Mouse (Mus musculus) forebrain, embryonic 15.5 days (tissue): ENCODE measurements around the gene Gpx2. TPM values are rescaled to one million over a fixed set of nuclear protein-coding genes. Genes with fewer than 3 reads are reported as not detected.

Experiments used
- ATAC-seq: fragments of 200-750 bp; cut with Nextera tagmentation; replicated peaks from 2 replicates; pipeline ENCODE4 v1.8.0; 2017; ENCODE audit warnings: mild to moderate bottlenecking, moderate TSS enrichment, moderate library complexity
- H3K27ac ChIP-seq: fragments of 300-500 bp; sonication (generic); replicated peaks from 2 replicates; pipeline ENCODE4 v1.5.1; 2015; ENCODE audit warnings: mild to moderate bottlenecking, inconsistent platforms
- H3K27me3 ChIP-seq: fragments of 300-500 bp; sonication (generic); 2 replicates; pipeline ENCODE4 v1.6.1; 2015; ENCODE audit warnings: inconsistent platforms
- H3K36me3 ChIP-seq: fragments of 300-500 bp; sonication (generic); 2 replicates; pipeline ENCODE4 v1.6.1; 2015; ENCODE audit warnings: mild to moderate bottlenecking, inconsistent platforms
- H3K4me1 ChIP-seq: fragments of 300-500 bp; sonication (generic); 2 replicates; pipeline ENCODE4 v1.6.1; 2015; ENCODE audit warnings: inconsistent platforms
- H3K4me2 ChIP-seq: fragments of 300-500 bp; sonication (generic); replicated peaks from 2 replicates; pipeline ENCODE4 v1.6.1; 2015; ENCODE audit warnings: mild to moderate bottlenecking, inconsistent platforms
- H3K4me3 ChIP-seq: fragments of 300-500 bp; sonication (generic); 2 replicates; pipeline ENCODE4 v1.5.1; 2015; ENCODE audit warnings: mild to moderate bottlenecking, inconsistent platforms
- H3K9ac ChIP-seq: fragments of 300-500 bp; sonication (generic); replicated peaks from 2 replicates; pipeline ENCODE4 v1.6.1; 2015; ENCODE audit warnings: mild to moderate bottlenecking, inconsistent platforms
- H3K9me3 ChIP-seq: fragments of 300-500 bp; sonication (generic); 2 replicates; pipeline ENCODE4 v1.6.1; 2016; ENCODE audit warnings: inconsistent platforms
- WGBS: fragments of 180-500 bp; shearing (Covaris S2); methylation state at CpG from one replicate; pipeline ENCODE4 v1.1.7; 2015; ENCODE audit warnings: mixed read lengths; 5-methylcytosine and 5-hydroxymethylcytosine counted together
- polyA plus RNA-seq: library from polyadenylated mRNA; unstranded; fragments of >200 nt; fragmentation: Nextera tagmentation; extraction: Ambion mirVana; gene quantifications from 2 replicates; pipeline ENCODE4 v1.2.1, GENCODE M21; 2015

Gene Gpx2
- polyA plus RNA-seq, 1 experiment from 2014 or later: not detected

- ATAC-seq: no peak
- Histone ChIP-seq H3K9ac (no peak overlapping the region), H3K4me2 (no peak overlapping the region), H3K27me3 (peaks cover 9% of the 10 kb centered on the region; the same call in 1 of the 2 replicates), H3K36me3 (no peaks in the 10 kb centered on the region), H3K4me1 (peaks cover 24% of the 10 kb centered on the region), H3K27ac (no peak overlapping the region), H3K4me3 (no peak overlapping the region), H3K9me3 (no peaks in the 10 kb centered on the region)
- WGBS: 39% methylated on average over 6 of the region's 6 CpGs
These were observed 24.5 kb upstream of the Gpx2 start for GRCm38 (mm10) chr12:76819816-76820215.

- Histone ChIP-seq H3K36me3 (no peaks in the 10 kb centered on the region), H3K4me2 (no peak overlapping the region), H3K9me3 (no peaks in the 10 kb centered on the region), H3K4me3 (no peak overlapping the region), H3K4me1 (peaks cover 24% of the 10 kb centered on the region), H3K27ac (no peak overlapping the region), H3K9ac (no peak overlapping the region), H3K27me3 (peaks cover 9% of the 10 kb centered on the region; the same call in 1 of the 2 replicates)
- no peak for ATAC-seq
- 86% methylated on average over 9 of the region's 9 CpGs for WGBS
These were observed 23.6 kb upstream of the Gpx2 start for GRCm38 (mm10) chr12:76818908-76819307.

DNA sequence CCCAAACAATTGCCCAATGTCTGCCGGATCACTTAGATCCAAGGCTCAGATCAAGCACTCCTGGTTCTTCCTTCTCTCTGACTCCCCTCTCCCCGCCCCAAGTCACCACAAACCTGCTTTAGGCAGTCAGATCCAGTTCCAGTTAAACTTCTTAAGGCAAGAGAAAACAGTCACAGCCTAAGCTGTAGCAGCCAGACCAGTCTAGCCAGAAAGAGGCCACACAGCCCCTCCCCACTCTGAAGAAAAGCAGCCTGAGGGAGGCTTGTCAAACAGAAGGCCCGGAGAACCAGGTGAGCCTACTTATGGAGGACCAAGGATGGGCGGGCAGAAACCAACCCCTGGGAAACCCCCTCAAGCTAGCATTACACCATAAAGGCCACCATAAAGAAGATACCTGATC is 22.8 kb upstream of the Gpx2 start:
- peaks cover 24% of the 10 kb centered on the region for H3K4me1 ChIP-seq

GRCm38 (mm10) chr12:76817176-76817575 is 21.8 kb upstream of the Gpx2 start:
- no peaks in the 10 kb centered on the region for H3K36me3 ChIP-seq
- H3K27me3 ChIP-seq: peaks cover 9% of the 10 kb centered on the region; the same call in 1 of the 2 replicates
- H3K27ac ChIP-seq: no peak overlapping the region
- H3K4me1 ChIP-seq: peaks cover 19% of the 10 kb centered on the region
- H3K9me3 ChIP-seq: no peaks in the 10 kb centered on the region
- no peak overlapping the region for H3K9ac ChIP-seq
- no peak overlapping the region for H3K4me2 ChIP-seq
- no peak overlapping the region for H3K4me3 ChIP-seq
- no peak for ATAC-seq
- WGBS: 53% methylated on average over 4 of the region's 4 CpGs

More for the DNA sequence above, 22.8 kb upstream of the Gpx2 start:
- ATAC-seq: no peak
- Histone ChIP-seq H3K4me2 (no peak overlapping the region), H3K36me3 (no peaks in the 10 kb centered on the region), H3K9ac (no peak overlapping the region), H3K27me3 (peaks cover 9% of the 10 kb centered on the region; the same call in 1 of the 2 replicates), H3K27ac (no peak overlapping the region), H3K9me3 (no peaks in the 10 kb centered on the region), H3K4me3 (no peak overlapping the region)
- 61% methylated on average over 4 of the region's 4 CpGs for WGBS

DNA sequence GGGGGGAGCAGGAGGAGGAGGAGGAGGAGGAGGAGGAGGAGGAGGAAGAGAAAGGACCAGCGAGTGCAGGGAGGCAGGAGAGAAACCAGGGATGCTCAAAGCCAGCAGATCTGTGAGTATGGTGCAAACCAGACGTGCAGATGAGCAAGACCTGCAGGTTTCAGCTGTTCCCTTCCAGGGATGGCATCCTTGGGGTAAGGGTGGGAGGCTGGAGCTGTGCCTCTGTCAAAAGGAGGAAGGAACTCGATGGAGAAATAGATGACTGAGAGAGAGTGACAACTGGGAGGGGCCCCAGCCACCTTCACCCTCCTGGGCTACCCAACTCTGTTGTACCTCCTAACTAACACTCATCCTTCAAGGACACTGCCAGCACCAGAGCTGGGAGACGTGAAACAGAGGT is 21.4 kb upstream of the Gpx2 start:
- no peak overlapping the region for H3K27ac ChIP-seq
- H3K4me2 ChIP-seq: no peak overlapping the region
- peaks cover 16% of the 10 kb centered on the region for H3K4me1 ChIP-seq
- H3K4me3 ChIP-seq: no peak overlapping the region
- ATAC-seq: no peak
- H3K36me3 ChIP-seq: no peaks in the 10 kb centered on the region
- H3K27me3 ChIP-seq: peaks cover 9% of the 10 kb centered on the region; the same call in 1 of the 2 replicates
- 69% methylated on average over 4 of the region's 4 CpGs for WGBS
- no peaks in the 10 kb centered on the region for H3K9me3 ChIP-seq
- no peak overlapping the region for H3K9ac ChIP-seq

DNA sequence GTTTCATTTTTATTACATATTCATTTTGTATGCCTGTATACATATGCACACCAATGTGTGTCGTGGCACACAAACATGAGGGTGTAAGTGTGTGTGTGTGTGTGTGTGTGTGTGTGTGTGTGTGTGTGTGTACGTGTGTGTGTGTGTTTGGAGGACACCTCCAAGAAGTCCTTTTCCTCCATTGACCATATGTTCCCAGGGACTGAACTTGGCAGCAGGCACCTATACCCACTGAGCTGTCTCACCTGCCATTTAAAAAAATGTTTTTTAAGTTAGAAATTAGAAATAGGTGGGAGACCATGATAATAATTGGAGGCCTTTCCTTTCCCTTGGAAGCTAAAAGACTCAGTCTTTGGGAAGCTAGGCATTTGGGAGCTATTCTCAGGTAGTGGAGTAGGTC is 18.8 kb upstream of the Gpx2 start:
- H3K27me3 ChIP-seq: no peaks in the 10 kb centered on the region
- H3K27ac ChIP-seq: no peak overlapping the region
- H3K36me3 ChIP-seq: no peaks in the 10 kb centered on the region
- H3K9ac ChIP-seq: no peak overlapping the region
- H3K9me3 ChIP-seq: no peaks in the 10 kb centered on the region
- 81% methylated on average over 2 of the region's 2 CpGs for WGBS
- H3K4me1 ChIP-seq: no peaks in the 10 kb centered on the region
- H3K4me3 ChIP-seq: no peak overlapping the region
- ATAC-seq: no peak
- H3K4me2 ChIP-seq: no peak overlapping the region

DNA sequence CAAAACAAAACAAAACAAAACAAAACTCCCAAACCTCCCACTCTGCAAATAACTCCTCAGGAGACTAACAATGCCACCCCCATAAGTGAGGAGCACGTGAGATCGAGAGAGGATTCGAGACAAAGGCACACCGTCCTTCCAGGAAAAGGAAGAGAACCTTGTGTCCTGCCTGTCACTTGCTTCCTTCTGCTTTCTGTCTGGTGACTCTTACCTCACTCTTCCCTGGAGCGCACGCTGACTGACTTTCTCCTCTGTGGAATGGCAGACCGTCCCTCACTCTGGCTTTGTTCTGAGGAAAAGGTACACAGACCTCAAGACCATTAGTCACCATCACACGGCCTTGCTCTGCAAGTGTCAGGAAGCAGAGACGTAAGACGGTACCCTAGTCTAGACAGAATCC is 18.2 kb upstream of the Gpx2 start:
- H3K4me1 ChIP-seq: no peaks in the 10 kb centered on the region
- H3K9me3 ChIP-seq: no peaks in the 10 kb centered on the region
- H3K4me3 ChIP-seq: no peak overlapping the region
- no peak overlapping the region for H3K27ac ChIP-seq
- no peak for ATAC-seq
- H3K9ac ChIP-seq: no peak overlapping the region
- H3K27me3 ChIP-seq: no peaks in the 10 kb centered on the region
- no peak overlapping the region for H3K4me2 ChIP-seq
- 86% methylated on average over 10 of the region's 10 CpGs for WGBS
- no peaks in the 10 kb centered on the region for H3K36me3 ChIP-seq

- WGBS: 87% methylated on average over 4 of the region's 4 CpGs
- Histone ChIP-seq H3K4me2 (no peak overlapping the region), H3K4me3 (no peak overlapping the region), H3K9me3 (no peaks in the 10 kb centered on the region), H3K27ac (no peak overlapping the region), H3K27me3 (no peaks in the 10 kb centered on the region), H3K36me3 (no peaks in the 10 kb centered on the region), H3K4me1 (no peaks in the 10 kb centered on the region), H3K9ac (no peak overlapping the region)
- ATAC-seq: no peak
These were observed 15.7 kb upstream of the Gpx2 start for GRCm38 (mm10) chr12:76811006-76811405.

DNA sequence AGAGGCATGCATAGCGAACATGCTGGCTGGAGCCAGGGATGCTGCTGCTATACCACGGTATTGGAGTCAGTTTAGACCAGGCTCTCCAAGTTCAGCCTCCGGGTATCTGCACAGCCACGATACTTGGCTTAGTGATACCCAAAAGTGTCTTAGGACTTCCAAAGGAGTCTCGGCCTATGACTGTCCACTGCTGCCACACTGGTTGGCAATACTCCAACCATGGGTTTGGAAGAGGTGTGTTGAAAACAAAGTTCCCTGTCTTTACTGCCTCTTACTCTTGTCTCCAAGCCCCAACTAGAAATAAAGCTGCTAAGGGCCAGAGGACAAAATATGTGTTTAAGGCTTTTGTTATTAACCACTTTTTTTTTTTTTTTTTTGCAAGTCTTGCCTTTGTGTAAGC is 15.1 kb upstream of the Gpx2 start:
- H3K4me2 ChIP-seq: no peak overlapping the region
- no peak overlapping the region for H3K9ac ChIP-seq
- no peak overlapping the region for H3K27ac ChIP-seq
- no peak overlapping the region for H3K4me3 ChIP-seq
- WGBS: 89% methylated on average over 5 of the region's 5 CpGs
- no peak for ATAC-seq
- H3K4me1 ChIP-seq: no peaks in the 10 kb centered on the region
- H3K9me3 ChIP-seq: no peaks in the 10 kb centered on the region
- H3K27me3 ChIP-seq: no peaks in the 10 kb centered on the region
- no peaks in the 10 kb centered on the region for H3K36me3 ChIP-seq

- Histone ChIP-seq H3K4me1 (no peaks in the 10 kb centered on the region), H3K27ac (no peak overlapping the region), H3K9me3 (no peaks in the 10 kb centered on the region), H3K27me3 (no peaks in the 10 kb centered on the region), H3K4me2 (no peak overlapping the region), H3K4me3 (no peak overlapping the region), H3K9ac (no peak overlapping the region), H3K36me3 (no peaks in the 10 kb centered on the region)
- no peak for ATAC-seq
- 86% methylated on average over 10 of the region's 10 CpGs for WGBS
These were observed 12.4 kb upstream of the Gpx2 start for GRCm38 (mm10) chr12:76807796-76808195.

DNA sequence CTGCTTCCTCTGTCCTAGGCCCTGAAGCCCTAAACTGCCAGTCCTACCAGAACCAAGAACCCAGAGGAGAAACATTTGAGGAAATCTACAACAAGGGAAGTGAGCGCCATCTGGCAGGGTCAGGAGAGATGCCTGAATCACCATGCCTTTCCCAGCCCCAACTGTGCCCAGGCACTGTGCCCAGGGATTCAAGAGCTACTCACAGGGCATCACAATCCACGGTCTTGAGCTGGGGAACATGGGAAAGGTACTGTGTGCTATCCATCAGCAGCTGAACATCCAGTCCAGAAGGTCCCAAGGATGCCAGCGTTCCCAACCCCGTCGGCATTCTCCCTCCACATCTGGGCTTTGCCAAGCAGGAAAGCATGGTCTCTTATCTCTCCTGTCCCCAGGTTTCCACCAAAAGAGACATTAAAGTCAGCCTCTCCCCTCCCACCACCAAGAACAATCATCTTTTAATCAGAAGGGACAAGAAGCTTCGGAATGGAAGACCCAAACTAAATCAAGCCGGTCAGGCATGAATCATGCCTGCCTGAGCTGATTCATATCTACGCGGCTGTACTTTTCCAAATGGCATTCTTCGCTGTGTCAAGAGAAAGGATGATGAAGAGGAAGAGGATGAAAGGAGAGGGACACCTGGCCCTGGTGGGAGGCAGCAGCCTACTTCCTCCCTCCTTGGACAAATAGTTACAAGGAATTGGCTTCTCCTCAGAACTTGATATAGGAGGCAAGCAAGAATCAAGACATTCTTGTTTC is 9.9 kb upstream of the Gpx2 start:
- Histone ChIP-seq H3K27me3 (no peaks in the 10 kb centered on the region), H3K27ac (no peak overlapping the region), H3K36me3 (no peaks in the 10 kb centered on the region), H3K4me2 (no peak overlapping the region), H3K9me3 (no peaks in the 10 kb centered on the region), H3K4me3 (no peak overlapping the region), H3K9ac (no peak overlapping the region), H3K4me1 (no peaks in the 10 kb centered on the region)
- 89% methylated on average over 10 of the region's 10 CpGs for WGBS
- ATAC-seq: no peak

- Histone ChIP-seq H3K4me1 (no peaks in the 10 kb centered on the region), H3K4me2 (no peak overlapping the region), H3K27ac (no peak overlapping the region), H3K4me3 (no peak overlapping the region), H3K9ac (no peak overlapping the region), H3K27me3 (no peaks in the 10 kb centered on the region), H3K36me3 (no peaks in the 10 kb centered on the region), H3K9me3 (no peaks in the 10 kb centered on the region)
- 61% methylated on average over 7 of the region's 7 CpGs for WGBS
- peak; percentile 4; the same call in 1 of the 2 replicates for ATAC-seq
These were observed 8.4 kb upstream of the Gpx2 start for GRCm38 (mm10) chr12:76803700-76804252.

GRCm38 (mm10) chr12:76803028-76803427 is 7.7 kb upstream of the Gpx2 start:
- WGBS: 90% methylated on average over 10 of the region's 10 CpGs
- Histone ChIP-seq H3K4me3 (no peak overlapping the region), H3K4me2 (no peak overlapping the region), H3K27ac (no peak overlapping the region), H3K9me3 (no peaks in the 10 kb centered on the region), H3K27me3 (no peaks in the 10 kb centered on the region), H3K36me3 (no peaks in the 10 kb centered on the region), H3K9ac (no peak overlapping the region), H3K4me1 (no peaks in the 10 kb centered on the region)
- ATAC-seq: no peak
